Mouse (Mus musculus) bone marrow, adult 2 months (tissue): ENCODE results near the gene Lrrc51. TPM values are rescaled to one million over a fixed set of nuclear protein-coding genes. Genes with fewer than 3 reads are reported as not detected.

Source experiments
- H3K27ac ChIP-seq: fragments of 200-500 bp; 2 replicates; pipeline ENCODE4 v1.5.1; 2012; ENCODE audit warnings: low read depth, mild to moderate bottlenecking, control low read depth, inconsistent platforms, low read length; ENCODE audit not compliant: control insufficient read depth, poor library complexity, insufficient read depth
- H3K4me1 ChIP-seq: fragments of 200-500 bp; 2 replicates; pipeline ENCODE4 v1.6.1; 2011; ENCODE audit warnings: low read length; ENCODE audit not compliant: control insufficient read depth, insufficient read depth
- H3K4me3 ChIP-seq: fragments of 200-500 bp; replicated peaks from 2 replicates; pipeline ENCODE3; 2011; ENCODE audit warnings: mild to moderate bottlenecking, low read depth, low read length, control low read depth; ENCODE audit not compliant: control insufficient read depth
- CTCF ChIP-seq: fragments of 200-500 bp; IDR thresholded peaks from 2 replicates; pipeline ENCODE4 v1.5.1; 2011; ENCODE audit warnings: low read length, control low read depth; ENCODE audit not compliant: control insufficient read depth, insufficient read depth
- POLR2A ChIP-seq: fragments of 200-500 bp; IDR thresholded peaks from 2 replicates; pipeline ENCODE4 v1.6.1; 2011; ENCODE audit warnings: low read depth, mild to moderate bottlenecking, control low read depth, low read length, borderline replicate concordance; ENCODE audit not compliant: control insufficient read depth
- WGBS: fragments of 180-500 bp; shearing (Covaris S2); methylation state at CpG from one replicate; pipeline ENCODE4 v1.1.7; 2018; 5-methylcytosine and 5-hydroxymethylcytosine counted together
- polyA plus RNA-seq: library from polyadenylated mRNA; stranded (reverse); fragments of >200 nt; gene quantifications from 2 replicates; pipeline ENCODE4 v1.2.4, GENCODE M21; 2011; ENCODE audit warnings: low replicate concordance; ENCODE audit not compliant: missing spikeins, insufficient read depth, insufficient read length

Lrrc51 gene
- polyA plus RNA-seq, 1 experiment, result not detected

- 70% methylated on average over 13 of the region's 13 CpGs for WGBS
- TF ChIP-seq POLR2A (no peak), CTCF (no peak)
- Histone ChIP-seq H3K4me3 (no peak overlapping the region), H3K27ac (no peak overlapping the region), H3K4me1 (no peaks in the 10 kb centered on the region; the same call in 1 of the 2 replicates)
Observed at GRCm38 (mm10) chr7:101868241-101869162, 65.2 kb downstream of the Lrrc51 start.

- no peak overlapping the region for H3K27ac ChIP-seq
- H3K4me3 ChIP-seq, result no peak overlapping the region
- TF ChIP-seq POLR2A (no peak), CTCF (no peak)
- 90% methylated on average over 4 of the region's 4 CpGs for WGBS
- H3K4me1 ChIP-seq, result no peaks in the 10 kb centered on the region
Observed at GRCm38 (mm10) chr7:101867482-101867881, 66.2 kb downstream of the Lrrc51 start.

DNA sequence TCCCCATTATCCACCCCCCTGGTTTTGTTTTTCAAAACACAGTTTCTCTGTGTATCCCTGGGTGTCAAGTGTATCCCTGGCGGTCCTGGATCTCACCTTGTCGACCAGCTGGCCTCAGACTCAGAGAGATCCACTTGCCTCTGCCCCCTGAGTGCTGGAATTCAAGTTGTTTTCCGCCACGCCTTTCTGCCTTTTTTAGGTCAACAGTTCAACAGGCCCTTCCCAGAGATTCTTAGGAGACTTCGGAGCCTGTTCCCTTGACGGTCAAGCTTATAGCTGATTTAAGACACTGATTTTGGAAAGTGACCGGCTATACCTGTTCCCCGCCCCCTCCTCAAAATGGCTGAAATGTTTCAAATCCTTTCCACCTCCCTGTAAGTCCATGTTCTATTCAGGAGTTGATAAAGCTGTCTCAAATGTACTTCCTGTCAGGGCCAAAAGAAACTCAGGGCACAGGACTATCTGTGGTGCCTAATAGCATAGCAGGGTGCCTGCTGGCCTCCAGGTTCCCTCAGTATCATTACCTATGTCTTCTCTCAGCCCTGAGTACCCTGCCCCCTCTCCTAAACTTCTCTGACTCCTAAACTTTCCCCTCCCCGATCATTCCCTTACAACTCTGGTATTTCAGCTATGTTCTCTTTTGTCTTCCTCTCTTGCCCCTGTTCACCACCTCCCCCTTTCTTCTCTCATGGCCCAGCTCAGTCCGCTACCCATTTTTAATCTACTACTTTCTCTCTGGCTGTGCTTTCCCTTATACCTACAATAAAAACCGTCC is 67.0 kb downstream of the Lrrc51 start:
- Histone ChIP-seq H3K4me3 (no peak overlapping the region), H3K27ac (no peak overlapping the region), H3K4me1 (no peaks in the 10 kb centered on the region)
- WGBS, result 86% methylated on average over 11 of the region's 11 CpGs
- TF ChIP-seq POLR2A, result no peak
- TF ChIP-seq CTCF, result no peak

DNA sequence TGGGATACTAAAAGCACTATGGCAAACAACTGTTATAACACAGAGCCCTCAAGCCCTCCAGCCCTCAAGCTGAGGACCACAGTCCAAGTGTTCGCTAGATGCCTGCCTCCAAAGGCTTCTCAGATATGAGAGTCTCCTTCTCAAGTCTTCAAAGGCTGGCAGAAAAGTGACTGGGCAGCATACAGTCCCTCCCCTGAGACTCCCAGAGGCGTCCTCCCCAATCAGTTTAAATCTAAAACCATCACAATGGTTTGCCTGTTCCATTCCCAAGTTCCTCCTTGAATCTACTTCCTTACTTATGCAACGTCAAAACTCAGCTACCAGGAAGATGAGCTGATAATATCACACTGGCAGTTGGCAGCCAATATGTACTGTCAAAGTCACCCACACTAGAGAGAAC is 70.3 kb downstream of the Lrrc51 start, which contains the start of gene Anapc15:
Anapc15 (plus strand) TSS at position 301 of the 400 bp plus-strand sequence.
- H3K4me3 ChIP-seq, result no peak within 1 kb of the TSS
- H3K27ac ChIP-seq, result no peak within 1 kb of the TSS
- 33% methylated on average over 3 of the region's 3 CpGs for WGBS
- TF ChIP-seq POLR2A (no peak), CTCF (no peak)
- no peaks in the 10 kb centered on the region for H3K4me1 ChIP-seq

Other genes with a start within 250 kb of the Lrrc51 start
- gene Phox2a, start 115.6 kb downstream of the Lrrc51 start, polyA plus RNA-seq, result not detected in 2 replicates
- 9.4 and 22.7 TPM in 2 replicates for gene Inppl1, start 95.7 kb downstream of the Lrrc51 start, polyA plus RNA-seq
- 0.92 and 3.3 TPM in 2 replicates for gene Folr2, start 76.7 kb downstream of the Lrrc51 start, polyA plus RNA-seq
- gene Anapc15, start 70.2 kb downstream of the Lrrc51 start, polyA plus RNA-seq, result 79.0 and 97.5 TPM in 2 replicates
- 6.8 TPM in 1 of 2 replicates, not detected in the other for gene Folr1, start 63.1 kb downstream of the Lrrc51 start, polyA plus RNA-seq
- gene Lamtor1, start 28.0 kb downstream of the Lrrc51 start, polyA plus RNA-seq, result 53.6 and 78.1 TPM in 2 replicates
- not detected in 2 replicates for gene Tomt, start 27.5 kb downstream of the Lrrc51 start, polyA plus RNA-seq
- 82.2 and 130 TPM in 2 replicates for gene Numa1, start 216 bp upstream of the Lrrc51 start, polyA plus RNA-seq
- 12.9 and 17.6 TPM in 2 replicates for gene Il18bp, start 84.8 kb upstream of the Lrrc51 start, polyA plus RNA-seq
- 10.0 and 12.9 TPM in 2 replicates for gene Rnf121, start 131.6 kb upstream of the Lrrc51 start, polyA plus RNA-seq
- 33.8 and 35.5 TPM in 2 replicates for gene Xndc1, start 131.6 kb upstream of the Lrrc51 start, polyA plus RNA-seq
- gene Xntrpc, start 131.8 kb upstream of the Lrrc51 start, polyA plus RNA-seq, result 1.0 and 3.2 TPM in 2 replicates
- gene Trpc2, start 149.2 kb upstream of the Lrrc51 start, polyA plus RNA-seq, result not detected in 2 replicates
- gene Art1, start 167.8 kb upstream of the Lrrc51 start, polyA plus RNA-seq, result not detected in 2 replicates
- gene Art5, start 175.6 kb upstream of the Lrrc51 start, polyA plus RNA-seq, result 3.6 TPM in 1 of 2 replicates, not detected in the other
- not detected in 2 replicates for gene Chrna10, start 182.9 kb upstream of the Lrrc51 start, polyA plus RNA-seq